Mouse (Mus musculus) left cerebral cortex, postnatal 4 days (tissue): ENCODE results near the gene Mrps6. TPM values are rescaled to one million over a fixed set of nuclear protein-coding genes. Genes with fewer than 3 reads are reported as not detected.

ENCODE experiments used
- DNase-seq: peaks from one replicate; pipeline ENCODE4 v3.0.0-alpha.2; 2022
- intact Hi-C: fragments of 180-260 bp; cut with DNase I; formaldehyde crosslinking; loops from one replicate; pipeline ENCODE4 v1.15.1; 2025
- total RNA-seq, 2 experiments: library from RNA; stranded (reverse); gene quantifications; 2 replicates each; pipeline ENCODE4 v1.2.3; 2021

Mrps6 gene
- total RNA-seq, 2 experiments from 2014 or later = 62.1 to 68.9 TPM

DNA sequence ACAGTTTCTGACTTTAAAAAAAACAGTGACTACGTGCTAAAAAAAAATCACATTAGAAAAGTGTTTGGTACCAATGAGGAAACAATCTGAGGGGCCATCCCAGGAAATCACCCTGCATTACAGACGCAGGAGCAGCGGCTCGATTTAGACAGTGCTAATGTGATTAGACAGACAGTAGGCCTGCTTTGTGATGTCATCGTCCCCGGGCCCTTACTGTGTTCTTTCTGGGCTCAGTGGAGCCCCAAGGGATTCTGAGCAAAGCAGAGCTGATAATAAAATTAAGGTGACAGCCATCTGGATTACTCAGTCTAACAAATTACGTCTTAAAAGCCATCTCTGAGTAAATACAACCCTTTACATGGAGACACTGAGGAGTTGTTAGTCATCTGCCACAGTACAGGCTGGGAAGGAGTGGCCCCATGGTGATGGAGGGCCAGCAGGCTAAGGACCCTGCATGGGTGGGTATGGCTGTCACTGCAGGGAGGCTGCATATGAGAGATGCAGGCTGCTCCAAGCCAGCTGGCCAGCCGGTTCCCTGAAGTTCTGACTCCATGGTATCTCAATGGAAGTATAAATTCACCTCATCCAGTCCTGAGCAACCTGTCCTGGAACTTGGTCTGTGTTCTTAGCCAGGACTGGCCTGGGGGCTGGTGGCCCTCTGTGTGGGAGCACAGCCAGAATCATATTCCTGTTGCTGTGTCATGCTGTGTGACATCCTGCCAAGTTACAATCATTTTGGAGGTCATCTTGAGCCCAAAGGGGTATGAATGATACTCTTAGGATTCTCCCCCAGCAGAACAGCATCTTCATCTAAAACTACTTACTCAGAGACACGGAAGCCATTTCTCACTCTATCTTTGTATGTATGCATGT is 59.5 kb downstream of the Mrps6 start:
- no peak for DNase-seq
- intact Hi-C loops = no loop called here

DNA sequence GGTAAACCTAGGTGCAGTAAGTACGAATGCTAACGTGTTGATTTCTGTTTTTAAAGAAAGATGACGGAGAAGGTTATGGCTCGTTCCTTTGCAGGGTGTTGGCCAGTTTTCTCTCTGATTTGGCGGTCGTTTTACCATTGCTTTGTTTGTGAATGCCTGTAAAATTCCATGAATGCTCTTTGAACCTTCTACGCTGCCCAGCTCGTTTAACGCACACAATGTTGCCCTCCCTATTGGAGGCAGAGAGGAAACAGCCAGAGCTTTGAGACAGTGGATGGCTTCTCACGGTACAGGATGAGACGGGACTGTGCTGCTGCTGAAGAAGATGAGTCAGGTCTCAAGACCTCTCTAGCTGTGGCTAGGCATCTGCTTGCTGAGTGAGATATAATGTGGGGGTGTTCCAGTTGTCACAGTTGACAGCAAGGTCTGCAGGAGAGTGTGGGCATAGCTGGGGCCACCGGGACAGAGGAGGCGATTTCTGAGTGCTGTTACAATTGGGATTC is 61.0 kb downstream of the Mrps6 start:
- intact Hi-C loops = no loop called here
- DNase-seq = no peak

DNA sequence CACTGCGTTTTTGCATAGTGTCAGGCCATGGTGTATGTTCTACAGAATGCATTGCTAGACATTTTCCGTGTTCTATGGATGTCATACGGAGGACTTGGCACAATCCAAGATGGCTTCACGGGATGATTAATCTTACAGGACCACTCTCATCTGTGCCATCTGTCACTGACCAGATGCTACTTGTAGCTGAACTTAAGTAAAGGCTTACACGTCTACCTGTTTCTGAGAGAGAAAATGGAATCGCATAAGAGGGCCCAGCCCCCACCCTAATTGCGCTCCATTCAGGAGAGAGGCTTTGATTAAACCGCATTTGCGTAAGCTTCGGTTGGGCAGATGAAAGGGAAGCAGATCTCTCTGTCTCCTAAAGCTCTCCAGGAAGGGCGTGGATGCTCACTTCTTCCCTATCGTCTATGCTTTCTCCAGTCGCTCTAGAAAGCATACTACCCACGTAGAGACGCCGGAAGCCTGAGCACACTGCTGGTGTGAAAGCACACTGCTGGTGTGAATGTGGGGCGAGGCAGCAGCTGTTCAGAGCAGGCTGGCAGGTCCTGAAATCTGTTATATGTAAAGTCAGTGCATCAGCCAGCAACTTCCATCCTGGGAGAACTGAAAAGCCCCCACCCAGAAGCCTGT is 62.9 kb downstream of the Mrps6 start:
- intact Hi-C loops = no loop called here
- DNase-seq = no peak

DNA sequence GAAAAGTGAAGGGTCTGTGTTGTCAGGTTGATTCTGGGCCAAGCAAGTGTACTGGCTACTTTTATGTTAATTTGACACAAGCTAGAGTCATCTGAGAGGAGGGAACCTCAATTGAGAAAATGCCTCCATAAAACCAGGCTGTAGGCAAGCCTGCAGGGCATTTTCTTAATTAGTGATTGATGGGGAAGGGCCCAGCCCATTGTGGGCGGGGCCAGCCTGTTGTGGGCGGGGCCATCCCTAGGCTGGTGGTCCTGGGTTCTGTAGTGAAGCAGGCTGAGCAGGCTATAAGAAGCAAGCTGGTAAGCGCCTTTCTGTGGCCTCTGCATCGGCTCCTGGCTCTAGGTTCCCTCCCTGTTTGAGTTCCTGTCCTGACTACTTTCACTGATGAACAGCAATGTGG is 69.2 kb downstream of the Mrps6 start:
- no peak for DNase-seq
- intact Hi-C loops = no loop called here

DNA sequence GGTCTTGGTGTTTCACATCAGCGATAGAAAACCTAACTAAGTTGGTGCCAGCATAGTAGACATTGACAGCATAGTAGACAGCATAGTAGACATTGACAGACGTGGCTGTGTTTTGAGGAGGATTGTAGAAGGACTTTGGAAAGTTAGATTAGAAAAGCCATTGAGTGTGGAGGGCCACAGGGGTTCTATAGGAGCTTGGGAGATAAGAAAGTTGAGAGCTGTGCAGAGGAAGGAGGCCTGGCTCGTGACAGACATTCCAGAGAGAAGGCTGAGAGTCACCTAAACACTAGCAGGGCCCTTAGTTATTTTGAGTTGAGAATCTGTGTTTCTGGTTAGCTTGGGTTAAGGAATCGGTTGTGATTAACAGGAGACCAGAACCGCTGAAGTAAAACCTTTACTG is 69.6 kb downstream of the Mrps6 start:
- intact Hi-C loops = no loop called here
- DNase-seq = no peak

DNA sequence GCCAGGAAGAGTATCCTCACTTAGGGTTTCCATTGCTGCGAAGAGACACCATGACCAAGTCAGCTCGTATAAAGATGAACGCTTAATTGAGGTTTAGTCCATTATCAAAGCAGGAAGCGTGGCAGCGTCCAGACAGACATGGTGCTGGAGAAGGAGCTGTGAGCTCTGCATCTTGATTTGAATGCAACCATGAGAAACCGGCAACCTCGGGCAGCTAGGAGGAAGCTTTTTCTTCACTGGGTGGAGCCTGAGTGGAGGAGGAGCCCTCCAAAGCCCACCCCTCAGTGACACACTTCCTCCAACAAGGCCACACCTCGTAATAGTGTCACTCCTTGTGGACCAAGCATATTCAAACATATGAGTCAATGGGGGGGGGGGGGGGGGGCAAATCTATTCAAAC is 71.8 kb downstream of the Mrps6 start:
- intact Hi-C loops = no loop called here
- no peak for DNase-seq

DNA sequence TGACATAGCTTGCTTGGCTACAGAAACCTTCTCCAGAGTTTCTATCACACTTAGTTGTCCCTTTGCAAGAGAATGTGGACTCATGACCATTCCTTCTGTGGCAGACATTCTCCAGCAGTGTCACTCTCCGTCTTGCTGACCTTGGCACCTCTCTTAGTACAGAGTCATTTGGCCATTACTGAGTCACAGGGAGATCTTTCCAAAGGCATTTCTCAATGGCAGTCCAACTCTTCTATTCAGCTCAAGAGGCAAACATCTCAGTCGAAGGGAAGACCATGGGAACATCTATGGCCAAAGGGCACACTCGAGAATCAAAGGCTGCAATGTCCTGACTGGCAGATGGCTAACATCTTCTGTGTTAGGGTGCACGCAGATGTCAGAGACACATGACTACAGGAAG is 74.4 kb downstream of the Mrps6 start:
- intact Hi-C loops = no loop called here
- no peak for DNase-seq

DNA sequence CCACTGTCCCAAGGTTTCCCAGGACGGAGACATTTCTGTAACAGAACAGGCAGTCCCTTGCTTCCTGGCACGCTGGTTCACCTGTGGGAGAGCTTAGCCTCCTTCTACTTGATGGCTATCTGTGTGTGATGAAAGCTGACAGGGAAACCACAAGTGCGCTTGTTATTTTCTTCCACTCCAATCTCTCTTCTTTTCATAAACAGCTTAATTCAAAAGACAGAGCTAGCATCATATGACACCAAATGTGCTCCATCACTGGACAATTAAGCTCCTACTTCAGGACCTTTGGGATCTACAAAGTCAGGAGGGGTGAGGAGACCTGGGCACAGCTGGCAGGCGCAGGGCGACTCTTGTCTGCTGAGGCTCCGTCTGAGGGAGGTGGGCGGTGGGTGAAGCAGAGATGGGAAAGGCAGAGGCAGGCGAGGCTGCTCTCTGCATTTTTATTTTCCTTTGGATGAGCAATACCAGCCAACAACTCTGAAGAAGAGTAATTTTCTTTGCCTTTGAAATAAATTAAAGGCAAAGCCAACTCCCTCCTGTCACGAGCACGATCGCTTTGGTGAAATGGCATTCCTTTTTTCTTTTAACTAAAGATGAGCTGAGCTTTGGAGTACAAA is 76.2 kb downstream of the Mrps6 start:
- no peak for DNase-seq
- intact Hi-C loops = no loop called here

DNA sequence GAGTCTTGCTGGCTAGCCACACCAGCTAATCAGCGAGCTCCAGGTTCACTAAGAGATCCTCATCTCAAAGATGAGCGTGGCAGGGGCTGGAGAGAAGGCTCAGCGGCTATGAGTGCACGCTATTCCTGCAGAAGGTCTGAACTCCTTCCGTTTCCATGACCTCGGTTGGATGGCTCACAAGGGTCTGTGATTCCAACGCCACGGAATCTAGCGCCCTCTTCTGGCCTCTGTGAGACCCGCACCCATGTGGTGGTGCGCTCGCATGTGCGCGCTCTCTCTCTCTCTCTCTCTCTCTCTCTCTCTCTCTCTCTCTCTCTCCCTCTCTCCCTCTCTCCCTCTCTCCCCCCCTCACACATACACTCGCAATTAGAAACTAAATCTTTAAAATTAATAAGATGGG is 78.2 kb downstream of the Mrps6 start:
- DNase-seq = no peak
- intact Hi-C loops = no loop called here

DNA sequence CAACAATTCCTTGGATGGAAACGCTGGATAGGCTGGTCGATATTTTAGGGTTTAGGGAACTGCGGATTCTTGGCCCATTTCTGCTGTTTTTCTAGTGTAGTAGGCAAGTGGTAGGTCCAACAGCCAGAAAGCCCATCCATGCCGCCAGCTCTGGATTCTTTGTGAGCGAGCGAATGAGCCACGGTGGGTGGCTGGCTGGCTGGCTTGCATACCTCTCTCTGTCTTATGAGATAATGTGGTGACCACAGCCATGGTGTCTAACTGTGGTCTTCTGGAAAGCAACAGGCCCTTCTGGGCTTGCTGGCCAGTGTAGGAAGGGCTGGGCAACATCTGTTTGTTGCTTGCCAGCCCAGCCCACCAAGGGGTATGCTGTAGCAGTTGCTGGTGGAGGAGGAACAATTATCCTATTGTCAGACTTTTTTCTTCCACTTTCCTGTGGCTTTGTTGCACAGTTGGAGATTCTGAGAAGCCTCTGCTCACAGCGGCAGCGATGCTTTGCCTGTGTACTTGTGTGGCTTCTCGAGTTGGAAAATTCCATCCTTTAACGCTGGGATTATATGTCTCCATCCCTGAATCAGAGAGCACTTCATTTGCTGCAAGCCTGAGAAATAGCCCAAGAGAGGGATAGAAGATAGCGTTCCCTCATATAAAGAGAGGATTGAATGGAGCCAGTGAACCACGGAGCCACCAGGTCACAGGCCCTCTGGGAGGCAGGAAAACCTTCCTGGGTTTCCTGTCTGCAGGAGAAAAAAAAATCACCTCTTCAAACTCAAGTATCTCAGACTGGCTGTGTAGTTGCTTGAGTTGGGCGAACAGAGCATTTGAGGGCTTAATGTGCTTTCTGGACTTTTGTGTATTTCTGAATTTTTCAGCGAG is 81.6 kb downstream of the Mrps6 start:
- intact Hi-C loops = no loop called here
- DNase-seq = no peak

DNA sequence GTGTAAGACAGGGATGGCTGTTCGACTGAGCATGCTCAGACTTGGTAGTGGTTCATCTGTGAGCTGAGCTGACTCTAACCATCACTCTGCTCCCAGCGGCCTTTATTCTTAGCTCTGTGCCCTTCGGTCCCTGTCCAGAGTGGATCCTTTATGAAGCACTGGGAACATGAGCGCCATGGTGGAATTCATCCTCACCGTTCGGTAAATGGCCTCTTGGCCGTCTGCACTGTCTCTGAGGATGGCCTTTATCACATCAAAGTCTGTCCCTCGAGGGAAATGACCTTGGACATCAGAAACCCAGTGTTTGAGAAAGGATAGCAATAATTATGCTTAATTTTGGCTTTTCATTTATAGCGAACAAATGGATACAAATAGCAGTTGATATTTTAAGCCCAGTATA is 82.3 kb downstream of the Mrps6 start:
- no peak for DNase-seq
- intact Hi-C loops = no loop called here

DNA sequence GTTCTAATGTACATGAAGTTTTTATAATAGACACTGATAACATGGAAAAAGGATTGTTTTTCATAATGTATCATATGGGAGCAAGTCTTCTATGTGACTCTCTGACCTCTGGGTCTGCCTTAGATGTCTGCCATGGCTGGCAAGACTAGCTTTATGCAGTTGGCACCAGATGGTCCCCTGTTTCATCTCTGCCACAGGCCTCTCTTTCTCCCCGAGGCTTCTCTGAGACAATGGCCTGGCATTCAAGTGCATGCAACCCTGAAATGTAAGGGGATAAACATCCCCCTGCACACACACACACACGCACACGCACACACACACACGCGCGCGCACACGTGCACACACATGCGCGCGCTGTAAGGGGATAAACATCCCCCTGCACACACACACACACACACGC is 83.0 kb downstream of the Mrps6 start:
- intact Hi-C loops = no loop called here
- DNase-seq = peak; percentile 38

DNA sequence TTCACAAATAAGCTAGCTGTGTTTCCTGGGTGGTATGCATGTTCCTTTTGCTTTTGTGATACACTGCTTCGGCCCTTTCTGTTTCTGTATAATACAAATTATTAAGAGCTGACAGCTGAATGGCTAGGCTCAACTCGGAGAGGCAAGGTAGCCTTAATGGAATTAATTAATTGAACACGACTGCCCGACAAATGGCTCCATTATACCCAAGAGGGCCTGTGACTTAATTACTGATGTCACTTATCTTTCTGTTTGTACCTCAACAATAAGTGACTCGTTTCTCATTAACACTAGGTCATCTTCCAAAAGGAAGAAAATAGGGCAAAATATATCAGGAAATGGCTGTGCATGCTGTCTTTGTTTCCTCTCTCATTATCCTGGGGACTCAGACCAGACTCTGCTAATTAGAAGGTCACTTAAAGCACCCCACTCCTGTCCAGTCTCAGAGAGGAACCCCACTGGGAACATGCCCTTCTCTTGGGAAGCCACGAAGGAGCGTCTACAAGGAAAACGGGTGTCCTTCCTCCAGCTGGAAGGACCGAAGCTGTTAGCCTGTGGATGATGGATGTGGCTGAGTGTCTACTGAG is 84.4 kb downstream of the Mrps6 start:
- DNase-seq = no peak
- intact Hi-C loops = no loop called here

DNA sequence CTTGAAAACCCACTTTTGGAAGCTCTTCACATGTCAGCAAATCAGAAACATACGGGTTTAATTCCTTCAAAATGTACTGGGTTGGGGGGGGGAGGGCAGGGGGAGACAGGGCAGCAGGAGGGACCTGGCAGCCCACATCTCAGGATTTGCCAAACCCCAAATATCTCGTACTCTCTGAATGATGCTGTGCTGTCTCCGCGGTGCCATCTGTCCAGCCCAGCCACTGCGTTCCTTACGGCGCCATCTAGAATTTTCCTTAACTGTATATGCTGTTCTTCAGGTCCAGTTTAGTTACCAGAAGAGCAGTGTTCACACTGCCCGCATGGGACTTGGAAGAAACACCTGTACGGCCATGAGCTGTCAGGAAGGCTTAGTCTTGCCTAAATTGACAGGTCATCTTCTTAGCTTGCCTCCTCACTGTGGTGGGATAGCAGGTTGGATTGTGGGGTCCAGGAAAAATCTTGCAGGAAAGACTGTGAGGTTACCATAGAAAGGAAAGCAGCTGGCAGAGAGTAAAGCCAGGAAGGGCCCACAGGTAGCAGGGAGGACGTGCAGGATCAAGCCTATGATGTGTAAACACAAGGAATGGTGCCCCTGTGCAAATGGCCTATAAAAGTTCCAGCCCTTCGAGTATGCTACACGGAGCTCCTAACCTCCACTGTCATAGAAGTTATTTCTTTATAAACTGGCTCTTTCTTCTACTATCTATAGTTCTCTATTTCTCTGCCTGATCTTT is 89.7 kb downstream of the Mrps6 start:
- DNase-seq = peak; percentile 25
- intact Hi-C loops = no loop called here

DNA sequence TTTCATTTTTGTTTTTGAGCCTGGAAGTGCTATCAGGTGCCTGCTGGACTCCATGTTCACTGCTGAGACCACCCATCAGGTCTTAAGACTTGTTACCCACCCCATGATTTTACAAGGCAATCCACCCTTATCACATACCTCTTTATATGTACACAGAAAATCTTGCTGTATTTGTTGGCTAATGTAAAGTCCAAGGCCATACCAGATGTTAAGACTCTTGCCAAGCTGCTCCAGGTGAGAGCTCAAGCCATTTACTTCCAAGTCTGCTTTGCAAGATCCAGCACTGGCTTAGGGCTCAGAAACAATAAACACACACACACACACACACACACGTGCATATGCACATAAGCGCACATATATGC is 90.3 kb downstream of the Mrps6 start:
- intact Hi-C loops = no loop called here
- no peak for DNase-seq

DNA sequence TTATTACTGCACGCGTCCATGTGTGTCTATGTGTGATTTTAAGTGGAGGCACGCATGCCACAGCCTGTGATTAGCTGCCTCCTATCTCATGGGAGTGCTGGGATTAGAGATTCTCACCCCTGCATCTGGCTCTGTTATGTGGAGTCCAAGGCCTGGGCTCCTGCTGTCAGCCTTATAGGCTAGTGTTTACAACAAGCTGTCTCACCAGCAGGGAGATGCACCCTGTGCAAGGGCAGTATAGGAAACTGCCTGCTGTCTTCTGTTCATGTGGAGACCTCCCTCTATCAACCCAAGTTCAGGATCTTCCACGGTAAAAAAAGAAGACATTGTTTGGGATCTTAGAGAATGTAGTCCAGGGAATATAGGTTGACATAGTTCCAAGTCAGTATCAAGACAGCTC is 92.9 kb downstream of the Mrps6 start:
- DNase-seq = no peak
- intact Hi-C loops = no loop called here

DNA sequence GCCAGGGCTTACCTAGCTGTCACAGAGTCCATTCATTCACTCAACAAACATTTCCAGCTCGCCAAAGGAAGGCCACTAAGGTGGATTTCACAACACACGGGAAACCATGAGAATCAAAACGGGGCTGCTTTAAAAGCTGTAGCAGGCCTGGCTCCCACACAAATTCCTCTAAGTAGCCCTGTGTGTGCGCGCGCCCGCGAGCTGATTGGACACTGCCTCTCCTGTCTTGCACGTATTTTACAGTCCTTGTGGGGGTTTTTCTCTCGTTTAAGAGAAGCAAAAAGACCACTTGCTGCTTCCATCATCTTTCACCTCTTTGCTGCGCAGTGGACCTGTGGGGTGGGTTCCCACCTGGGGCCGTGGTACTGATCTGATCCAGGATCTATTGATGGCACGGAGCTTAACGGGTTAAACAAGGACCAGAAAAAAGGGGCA is 100.0 kb downstream of the Mrps6 start:
- intact Hi-C loops = no loop called here
- DNase-seq = peak; percentile 39

DNA sequence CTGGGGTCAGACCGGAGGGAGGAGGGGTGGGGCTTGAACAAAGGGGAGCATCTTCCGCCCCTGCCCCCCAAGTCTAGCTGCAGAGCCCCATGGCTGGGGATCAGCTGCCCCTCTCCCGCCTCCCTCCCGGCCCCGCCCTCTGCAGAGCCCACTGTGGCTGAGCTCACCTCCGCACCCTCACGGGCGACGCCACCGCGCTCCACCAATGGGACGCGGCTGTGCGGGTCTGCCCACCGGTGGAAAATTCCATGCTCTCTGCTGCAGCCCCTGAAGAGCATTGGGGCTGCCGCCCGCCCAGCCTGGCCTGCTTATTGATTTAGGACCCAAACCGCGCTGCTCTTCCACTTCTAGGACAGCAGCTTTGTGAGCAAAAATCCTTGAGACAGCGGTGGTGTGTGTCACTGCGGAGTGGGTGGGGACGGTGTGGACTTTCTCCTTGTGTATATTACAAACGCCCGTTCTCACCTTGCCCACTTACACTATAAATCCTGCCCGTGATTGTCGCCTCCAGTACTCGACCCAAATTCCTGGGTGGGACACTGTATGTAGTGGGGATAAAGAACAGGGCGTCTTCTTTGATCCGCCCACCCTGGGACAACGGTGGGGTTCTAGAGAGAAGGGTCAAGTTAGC is 100.5 kb downstream of the Mrps6 start:
- peak; percentile 76 for DNase-seq
- intact Hi-C loops = no loop called here

DNA sequence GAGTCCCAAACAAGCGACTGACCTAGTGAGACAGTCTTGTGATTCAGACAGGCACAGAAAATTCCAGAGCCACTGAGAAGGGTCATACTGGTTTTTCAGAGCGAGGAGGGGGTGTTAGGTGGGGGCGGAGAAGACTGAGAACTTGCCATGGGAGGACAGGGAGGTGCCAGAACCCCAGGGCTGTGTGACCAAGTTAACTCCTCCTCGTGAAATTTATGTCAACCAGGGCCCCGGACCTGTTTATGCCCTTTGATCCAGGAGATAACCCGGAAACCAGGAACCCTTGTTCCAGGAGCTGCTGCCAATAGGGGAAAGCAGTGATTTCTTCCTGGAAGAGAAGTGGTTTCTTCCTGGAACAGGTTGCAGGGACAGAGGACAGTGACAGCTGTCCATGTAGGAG is 101.0 kb downstream of the Mrps6 start:
- intact Hi-C loops = no loop called here
- DNase-seq = no peak
